Comparison of ENCODE assay signal across 9 mouse cellular contexts in genomic region chr11:102223166-102223565, GRCm38 (mm10). TPM values are rescaled to one million over a fixed set of nuclear protein-coding genes. Genes with fewer than 3 reads are reported as not detected.
DNase-seq lines count a peak whose midpoint lies in the region; ATAC-seq lines count a peak whose summit lies in the region.
"Had no signal": no experiment of that assay in that cellular context is flagged by ENCODE, and none has a peak within 500 bp of the region (broad histone marks: within the 10 kb centered on the region; RNA-seq: fewer than 3 reads in every experiment).

No protein-coding gene starts in this region.

- no peaks in the 10 kb centered on the region for H3K9me3 ChIP-seq in neural tube, embryonic 15.5 days (replicated peaks)
- no peaks in the 10 kb centered on the region for H3K9me3 ChIP-seq in embryonic facial prominence, embryonic 13.5 days
- no peaks in the 10 kb centered on the region for H3K9me3 ChIP-seq in limb, embryonic 11.5 days (ENCODE audit: control insufficient read depth, low read length)
- H3K9me3 ChIP-seq: hindbrain, embryonic 15.5 days had no signal

- H3K9ac ChIP-seq in neural tube, embryonic 15.5 days (replicated peaks) = no peak overlapping the region
- no peak overlapping the region for H3K9ac ChIP-seq in embryonic facial prominence, embryonic 13.5 days
- H3K9ac ChIP-seq in limb, embryonic 11.5 days (ENCODE audit: low read length) = no peak overlapping the region
- H3K9ac ChIP-seq: hindbrain, embryonic 15.5 days had no signal

- peaks cover 7% of the 10 kb centered on the region; the same call in 1 of the 2 replicates for H3K36me3 ChIP-seq in neural tube, embryonic 15.5 days
- peaks cover 26% of the 10 kb centered on the region for H3K36me3 ChIP-seq in embryonic facial prominence, embryonic 13.5 days
- no peaks in the 10 kb centered on the region for H3K36me3 ChIP-seq in limb, embryonic 11.5 days (ENCODE audit: control insufficient read depth, insufficient read depth, low read length)
- H3K36me3 ChIP-seq: hindbrain, embryonic 15.5 days had no signal

- 41% methylated on average over 6 of the region's 6 CpGs for WGBS in neural tube, embryonic 15.5 days
- WGBS in embryonic facial prominence, embryonic 13.5 days = 32% methylated on average over 6 of the region's 6 CpGs
- WGBS in limb, embryonic 11.5 days = 41% methylated on average over 6 of the region's 6 CpGs

- H3K4me3 ChIP-seq in neural tube, embryonic 15.5 days (replicated peaks) = no peak overlapping the region
- H3K4me3 ChIP-seq in embryonic facial prominence, embryonic 13.5 days = no peak overlapping the region
- H3K4me3 ChIP-seq in limb, embryonic 11.5 days (ENCODE audit: low read depth, low read length) = no peak overlapping the region
- H3K4me3 ChIP-seq: hindbrain, embryonic 15.5 days had no signal

- no peaks in the 10 kb centered on the region for H3K27me3 ChIP-seq in neural tube, embryonic 15.5 days (replicated peaks)
- no peaks in the 10 kb centered on the region for H3K27me3 ChIP-seq in embryonic facial prominence, embryonic 13.5 days
- no peaks in the 10 kb centered on the region for H3K27me3 ChIP-seq in limb, embryonic 11.5 days (ENCODE audit: control insufficient read depth, insufficient read depth, low read length)
- H3K27me3 ChIP-seq: hindbrain, embryonic 15.5 days had no signal

- no peak for ATAC-seq in neural tube, embryonic 15.5 days (ENCODE audit: low FRiP score)
- ATAC-seq in embryonic facial prominence, embryonic 13.5 days (ENCODE audit: insufficient number of reproducible peaks, insufficient read depth, low FRiP score, low TSS enrichment, low read depth) = no peak
- no peak for ATAC-seq in limb, embryonic 11.5 days (ENCODE audit: insufficient number of reproducible peaks, low FRiP score, low TSS enrichment, low read depth)

- peak; percentile 51 for DNase-seq in cerebellum, adult 11-12 months
- DNase-seq in cerebellum, adult 8-10 months = no peak
- peak; percentile 63 for DNase-seq in neural tube, embryonic 10.5 days (ENCODE audit: extremely low spot score, low spot score)
- peak; percentile 82 for DNase-seq in limb, embryonic 11.5 days (ENCODE audit: low spot score)
- peak; percentile 51 to 79 for DNase-seq in spleen, postnatal 10 days (ENCODE audit: low spot score in 2 of 2)
- DNase-seq in urinary bladder, postnatal 10 days (ENCODE audit: low spot score) = no peak

- H3K4me2 ChIP-seq in neural tube, embryonic 15.5 days = no peak overlapping the region
- no peak overlapping the region for H3K4me2 ChIP-seq in embryonic facial prominence, embryonic 13.5 days
- H3K4me2 ChIP-seq in limb, embryonic 11.5 days (ENCODE audit: low read depth, severe bottlenecking) = no peak overlapping the region
- H3K4me2 ChIP-seq: hindbrain, embryonic 15.5 days had no signal

- H3K4me1 ChIP-seq in neural tube, embryonic 15.5 days = peaks cover 87% of the 10 kb centered on the region
- H3K4me1 ChIP-seq in embryonic facial prominence, embryonic 13.5 days = peaks cover 85% of the 10 kb centered on the region
- H3K4me1 ChIP-seq in limb, embryonic 11.5 days (ENCODE audit: control insufficient read depth, insufficient read depth, low read length) = peaks cover 48% of the 10 kb centered on the region

- H3K27ac ChIP-seq in neural tube, embryonic 15.5 days (replicated peaks) = no peak overlapping the region
- H3K27ac ChIP-seq in embryonic facial prominence, embryonic 13.5 days = peak overlapping the region; percentile 22; the same call in 1 of the 2 replicates
- H3K27ac ChIP-seq in limb, embryonic 11.5 days (replicated peaks; ENCODE audit: low read depth, low read length) = no peak overlapping the region
- H3K27ac ChIP-seq: hindbrain, embryonic 15.5 days had no signal

RNA-seq across cellular contexts. Expression of gene Hdac5, which starts 6.8 kb away (rescaled TPM):
- 74.0 and 77.4 TPM in 2 replicates for polyA plus RNA-seq in neural tube, embryonic 15.5 days (2015; fragmentation: Nextera tagmentation; extraction: Ambion mirVana)
- 80.5 and 84.4 TPM in 2 replicates for polyA plus RNA-seq in embryonic facial prominence, embryonic 13.5 days (2015; fragmentation: Nextera tagmentation; extraction: Ambion mirVana)
- polyA plus RNA-seq in limb, embryonic 11.5 days (2014; fragmentation: Nextera tagmentation; extraction: Ambion mirVana) = 21.3 and 24.0 TPM in 2 replicates

RNA-seq across cellular contexts. Expression of gene BC030867, which starts 25.5 kb away (rescaled TPM):
- 2.2 and 5.1 TPM in 2 replicates for polyA plus RNA-seq in neural tube, embryonic 15.5 days (2015; fragmentation: Nextera tagmentation; extraction: Ambion mirVana)
- 18.3 and 19.7 TPM in 2 replicates for polyA plus RNA-seq in embryonic facial prominence, embryonic 13.5 days (2015; fragmentation: Nextera tagmentation; extraction: Ambion mirVana)
- polyA plus RNA-seq in limb, embryonic 11.5 days (2014; fragmentation: Nextera tagmentation; extraction: Ambion mirVana) = 26.9 and 27.8 TPM in 2 replicates

RNA-seq across cellular contexts. Expression of gene G6pc3, which starts 33.7 kb away (rescaled TPM):
- 40.4 and 42.0 TPM in 2 replicates for polyA plus RNA-seq in neural tube, embryonic 15.5 days (2015; fragmentation: Nextera tagmentation; extraction: Ambion mirVana)
- 27.6 and 28.3 TPM in 2 replicates for polyA plus RNA-seq in embryonic facial prominence, embryonic 13.5 days (2015; fragmentation: Nextera tagmentation; extraction: Ambion mirVana)
- polyA plus RNA-seq in limb, embryonic 11.5 days (2014; fragmentation: Nextera tagmentation; extraction: Ambion mirVana) = 39.8 and 41.9 TPM in 2 replicates

RNA-seq across cellular contexts. Expression of gene Lsm12, which starts 38.1 kb away (rescaled TPM):
- 111 and 121 TPM in 2 replicates for polyA plus RNA-seq in neural tube, embryonic 15.5 days (2015; fragmentation: Nextera tagmentation; extraction: Ambion mirVana)
- 125 and 159 TPM in 2 replicates for polyA plus RNA-seq in embryonic facial prominence, embryonic 13.5 days (2015; fragmentation: Nextera tagmentation; extraction: Ambion mirVana)
- polyA plus RNA-seq in limb, embryonic 11.5 days (2014; fragmentation: Nextera tagmentation; extraction: Ambion mirVana) = 74.5 and 88.5 TPM in 2 replicates

RNA-seq across cellular contexts. Expression of gene Asb16, which starts 45.4 kb away (rescaled TPM):
- 0.10 and 0.12 TPM in 2 replicates for polyA plus RNA-seq in neural tube, embryonic 15.5 days (2015; fragmentation: Nextera tagmentation; extraction: Ambion mirVana)
- 0.11 and 0.18 TPM in 2 replicates for polyA plus RNA-seq in embryonic facial prominence, embryonic 13.5 days (2015; fragmentation: Nextera tagmentation; extraction: Ambion mirVana)
- 0.13 and 0.33 TPM in 2 replicates for polyA plus RNA-seq in limb, embryonic 11.5 days (2014; fragmentation: Nextera tagmentation; extraction: Ambion mirVana)

Comparison
In these comparisons a context has a peak if more than half of its experiments do, and no peak if none do; other contexts are left out.
1. DNase-seq: peak in cerebellum, adult 11-12 months (single experiment), neural tube, embryonic 10.5 days (single experiment), limb, embryonic 11.5 days (single experiment) and spleen, postnatal 10 days (2 of 2); none in cerebellum, adult 8-10 months (single experiment) and urinary bladder, postnatal 10 days (single experiment).